Mouse (Mus musculus) CD4-positive, CD25-positive, alpha-beta regulatory T cell (primary cell): ENCODE results near the gene Auts2. TPM values are rescaled to one million over a fixed set of nuclear protein-coding genes. Genes with fewer than 3 reads are reported as not detected.

Experiments
- polyA plus RNA-seq: library from polyadenylated mRNA; unstranded; fragments of 100-300 nt; shearing (Covaris generic); gene quantifications from one replicate; pipeline ENCODE4 v1.2.1, GENCODE M21; 2017

The Auts2 gene
- polyA plus RNA-seq, result 0.67 TPM

DNA sequence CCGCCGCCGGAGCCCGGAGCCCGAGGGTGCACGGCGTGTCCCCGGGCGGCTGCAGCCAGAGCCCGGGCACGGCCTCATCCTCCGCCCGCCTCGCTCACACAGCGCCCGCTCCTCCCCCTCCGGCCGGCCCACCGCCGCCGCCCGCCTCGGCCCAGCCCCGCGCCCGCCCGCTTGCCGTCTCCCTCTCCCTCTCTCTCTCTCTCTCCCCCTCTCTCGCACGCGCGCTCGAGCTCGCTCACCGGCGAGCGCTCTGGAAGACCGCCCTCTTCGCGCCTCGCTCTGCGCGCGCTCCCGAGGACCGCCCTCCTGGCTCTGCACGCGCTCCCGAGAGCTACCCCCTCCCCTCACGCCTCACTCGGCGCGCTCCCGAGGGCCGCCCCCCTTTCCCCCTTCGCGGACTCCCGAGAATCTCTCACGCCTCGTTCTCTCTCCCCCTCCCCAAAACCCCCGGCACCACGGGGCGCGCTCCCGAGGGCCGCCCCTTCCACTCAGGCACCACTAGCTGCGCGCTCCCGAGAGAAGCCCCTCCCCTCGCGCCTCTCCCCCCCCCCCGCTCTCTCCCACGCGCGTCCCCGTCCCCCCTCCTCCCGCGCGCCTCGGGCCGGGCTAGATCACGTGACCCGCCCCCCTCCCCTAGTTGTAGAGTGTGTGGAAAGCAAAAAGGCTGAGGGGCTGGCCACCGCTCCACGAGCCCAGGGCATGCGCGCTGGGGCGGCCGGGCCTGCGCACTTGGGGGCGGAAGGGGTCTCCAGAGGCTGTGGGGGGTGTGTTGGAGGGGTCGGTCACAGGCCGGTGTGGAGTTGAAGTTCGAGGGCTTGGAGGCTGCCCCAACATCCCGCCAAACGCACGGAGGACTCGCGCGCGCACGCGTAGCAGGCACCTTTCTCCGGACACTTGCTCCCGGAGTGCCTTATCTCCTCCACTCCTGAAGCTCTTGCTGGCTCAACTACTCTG, at the start of gene Auts2:
Gene Auts2, minus strand, starts transcription at position 227 of the 954 bp plus-strand sequence.

